Mouse (Mus musculus): Measurements from ENCODE around the gene Rsph9. TPM values are rescaled to one million over a fixed set of nuclear protein-coding genes. Genes with fewer than 3 reads are reported as not detected.

The Rsph9 gene
- polyA plus RNA-seq, 1 experiment from 2014 or later = 2.0 TPM

Other genes with a start within 250 kb of the Rsph9 start
- gene Vegfa, start 111.8 kb downstream of the Rsph9 start, polyA plus RNA-seq (2014; fragmentation: Nextera tagmentation; extraction: Ambion mirVana) = 3.4 and 4.6 TPM in 2 replicates
- gene Mrps18a, start 33.2 kb downstream of the Rsph9 start, polyA plus RNA-seq (2014; fragmentation: Nextera tagmentation; extraction: Ambion mirVana) = 141 and 143 TPM in 2 replicates
- gene Mad2l1bp, start 9.3 kb upstream of the Rsph9 start, polyA plus RNA-seq (2014; fragmentation: Nextera tagmentation; extraction: Ambion mirVana) = 37.2 and 41.2 TPM in 2 replicates
- gene Gtpbp2, start 16.8 kb upstream of the Rsph9 start, polyA plus RNA-seq (2014; fragmentation: Nextera tagmentation; extraction: Ambion mirVana) = 26.1 and 31.1 TPM in 2 replicates
- 20.9 and 22.3 TPM in 2 replicates for gene Polh, start 58.4 kb upstream of the Rsph9 start, polyA plus RNA-seq (2014; fragmentation: Nextera tagmentation; extraction: Ambion mirVana)
- 56.4 and 62.8 TPM in 2 replicates for gene Xpo5, start 58.6 kb upstream of the Rsph9 start, polyA plus RNA-seq (2014; fragmentation: Nextera tagmentation; extraction: Ambion mirVana)
- 89.3 and 90.4 TPM in 2 replicates for gene Polr1c, start 103.8 kb upstream of the Rsph9 start, polyA plus RNA-seq (2014; fragmentation: Nextera tagmentation; extraction: Ambion mirVana)
- 65.6 and 76.7 TPM in 2 replicates for gene Yipf3, start 103.9 kb upstream of the Rsph9 start, polyA plus RNA-seq (2014; fragmentation: Nextera tagmentation; extraction: Ambion mirVana)
- 0.34 and 0.62 TPM in 2 replicates for gene Lrrc73, start 109.3 kb upstream of the Rsph9 start, polyA plus RNA-seq (2014; fragmentation: Nextera tagmentation; extraction: Ambion mirVana)
- 26.4 and 29.3 TPM in 2 replicates for gene Tjap1, start 138.8 kb upstream of the Rsph9 start, polyA plus RNA-seq (2014; fragmentation: Nextera tagmentation; extraction: Ambion mirVana)
- 0.11 and 0.23 TPM in 2 replicates for gene Dlk2, start 153.2 kb upstream of the Rsph9 start, polyA plus RNA-seq (2014; fragmentation: Nextera tagmentation; extraction: Ambion mirVana)
- gene Abcc10, start 184.1 kb upstream of the Rsph9 start, polyA plus RNA-seq (2014; fragmentation: Nextera tagmentation; extraction: Ambion mirVana) = 3.9 and 4.4 TPM in 2 replicates
- 5.7 and 6.3 TPM in 2 replicates for gene Zfp318, start 239.5 kb upstream of the Rsph9 start, polyA plus RNA-seq (2014; fragmentation: Nextera tagmentation; extraction: Ambion mirVana)